Mouse (Mus musculus) layer of hippocampus, postnatal 14 days (tissue): Measurements from ENCODE around the gene Mrgprd. TPM values are rescaled to one million over a fixed set of nuclear protein-coding genes. Genes with fewer than 3 reads are reported as not detected.

Experiments
- total RNA-seq, 2 experiments: library from RNA; stranded (reverse); gene quantifications; 2 replicates each; pipeline ENCODE4 v1.2.3; 2021

Gene Mrgprd
- total RNA-seq, 2 experiments from 2014 or later = not detected

Other genes starting within 250 kb of the Mrgprd start
- gene 1810010D01Rik, start 106.7 kb upstream of the Mrgprd start, total RNA-seq = not detected
- gene Tpcn2, start 30.8 kb upstream of the Mrgprd start, total RNA-seq = 1 to 10 TPM; 5.4 to 7.2 TPM
- 1 to 10 TPM in 1 of 2 experiments, under 1 TPM in 1; 0.88 to 1.1 TPM for gene Mrgprf, start 14.0 kb upstream of the Mrgprd start, total RNA-seq